Mouse (Mus musculus) heart, postnatal 0 days (tissue): ENCODE data around the gene Cpm. TPM values are rescaled to one million over a fixed set of nuclear protein-coding genes. Genes with fewer than 3 reads are reported as not detected.
A peak's percentile ranks its signal among the peaks of the same experiment; 100 is the strongest.

Source experiments
- ATAC-seq: fragments of 200-750 bp; cut with Nextera tagmentation; 2 replicates; pipeline ENCODE4 v1.8.0; 2017; ENCODE audit warnings: low read depth, moderate number of reproducible peaks, moderate library complexity; ENCODE audit not compliant: insufficient read depth
- DNase-seq: peaks from one replicate; pipeline ENCODE4 v3.0.0-alpha.2; 2016; ENCODE audit warnings: low spot score
- H3K27ac ChIP-seq: fragments of 300-500 bp; sonication (generic); 2 replicates; pipeline ENCODE4 v1.5.1; 2014; ENCODE audit warnings: low read depth, mild to moderate bottlenecking
- H3K27me3 ChIP-seq: fragments of 300-500 bp; sonication (generic); 2 replicates; pipeline ENCODE4 v1.6.1; 2014; ENCODE audit warnings: low read length, mixed read lengths; ENCODE audit not compliant: control insufficient read depth, insufficient read depth
- H3K36me3 ChIP-seq: fragments of 300-500 bp; sonication (generic); replicated peaks from 2 replicates; pipeline ENCODE4 v1.6.1; 2014; ENCODE audit warnings: low read length, mixed read lengths; ENCODE audit not compliant: control insufficient read depth, insufficient read depth
- H3K4me1 ChIP-seq: fragments of 300-500 bp; sonication (generic); 2 replicates; pipeline ENCODE4 v1.6.1; 2014; ENCODE audit warnings: antibody characterized with exemption; ENCODE audit not compliant: control insufficient read depth, insufficient read depth
- H3K4me2 ChIP-seq: fragments of 300-500 bp; sonication (generic); 2 replicates; pipeline ENCODE4 v1.6.1; 2014; ENCODE audit warnings: low read depth, mild to moderate bottlenecking, low read length, moderate library complexity
- H3K4me3 ChIP-seq: fragments of 300-500 bp; sonication (generic); 2 replicates; pipeline ENCODE4 v1.5.1; 2014; ENCODE audit warnings: low read depth, low read length
- H3K9ac ChIP-seq: fragments of 300-500 bp; sonication (generic); replicated peaks from 2 replicates; pipeline ENCODE4 v1.6.1; 2014; ENCODE audit warnings: low read depth, low read length, mixed read lengths
- H3K9me3 ChIP-seq: fragments of 300-500 bp; sonication (generic); replicated peaks from 2 replicates; pipeline ENCODE4 v1.6.1; 2016; ENCODE audit warnings: low read length; ENCODE audit not compliant: control insufficient read depth
- CTCF ChIP-seq: IDR thresholded peaks from 2 replicates; pipeline ENCODE4 v1.5.1; 2016; ENCODE audit warnings: antibody characterized with exemption, control low read depth, low read depth
- EP300 ChIP-seq: IDR thresholded peaks from 2 replicates; pipeline ENCODE4 v1.6.1; 2016; ENCODE audit warnings: antibody characterized with exemption, low read depth
- WGBS: fragments of 180-500 bp; shearing (Covaris S2); extraction: QIAGEN DNeasy Blood & Tissue Kit; methylation state at CpG from one replicate; pipeline ENCODE4 v1.1.7; 2014; 5-methylcytosine and 5-hydroxymethylcytosine counted together
- polyA plus RNA-seq: library from polyadenylated mRNA; unstranded; fragments of >200 nt; fragmentation: Nextera tagmentation; extraction: Ambion mirVana; gene quantifications from 2 replicates; pipeline ENCODE4 v1.2.1, GENCODE M21; 2015
- total RNA-seq: library from RNA; depleted of rRNA; stranded (reverse); fragments of >200 nt; gene quantifications from 2 replicates; pipeline ENCODE4 v1.2.3, GENCODE M21; 2014; ENCODE audit warnings: low replicate concordance

Cpm gene
- total and polyA plus RNA-seq, 2 experiments from 2014 or later, result 0.53 to 2.0 TPM

DNA sequence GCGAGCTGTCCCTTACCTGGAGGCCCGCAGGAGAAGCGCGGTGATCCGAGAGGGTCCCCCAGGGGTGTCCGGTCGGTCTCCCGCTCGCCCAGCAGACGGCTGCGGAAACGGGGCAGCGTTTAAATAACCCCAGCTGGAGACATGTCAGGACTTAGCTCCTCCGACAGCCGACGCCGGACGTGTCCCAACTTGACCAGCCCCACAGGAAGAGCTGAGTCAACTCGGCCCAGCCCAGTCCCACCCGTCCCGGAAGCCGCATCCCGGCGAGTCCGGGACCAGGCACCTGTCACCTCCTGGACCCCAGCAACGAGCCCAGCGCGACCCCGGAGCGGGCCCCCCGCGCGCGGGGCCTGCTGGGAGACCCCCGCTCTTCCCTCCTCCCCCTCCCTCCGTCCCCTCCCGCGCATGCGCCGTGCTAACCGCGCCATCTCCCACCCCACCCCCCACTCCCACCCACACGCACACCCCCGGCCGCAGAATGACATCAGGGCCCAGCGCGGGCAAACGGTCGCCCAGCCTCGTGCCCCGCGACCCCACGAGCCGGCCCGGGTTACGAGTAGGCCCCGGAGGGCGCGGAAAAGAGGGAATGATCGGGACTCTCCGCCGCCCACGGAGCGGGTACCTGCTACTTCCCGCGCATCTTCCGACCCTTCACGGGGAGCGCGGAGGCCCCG lies 80.8 kb downstream of the Cpm start:
- H3K27ac ChIP-seq, result peak overlapping the region; percentile 93
- TF ChIP-seq CTCF (no peak), EP300 (peak; percentile 26; the same call in 1 of the 2 replicates)
- under 1% methylated on average over 50 of the region's 71 CpGs for WGBS
- ATAC-seq (peak; percentile 67), DNase-seq (peak; percentile 60)
- peak overlapping the region; percentile 90 for H3K9ac ChIP-seq
- peaks cover 17% of the 10 kb centered on the region for H3K36me3 ChIP-seq
- H3K9me3 ChIP-seq, result no peaks in the 10 kb centered on the region
- H3K4me1 ChIP-seq, result peaks cover 21% of the 10 kb centered on the region
- no peaks in the 10 kb centered on the region for H3K27me3 ChIP-seq
- peak overlapping the region; percentile 80 for H3K4me2 ChIP-seq
- peak overlapping the region; percentile 81 for H3K4me3 ChIP-seq

DNA sequence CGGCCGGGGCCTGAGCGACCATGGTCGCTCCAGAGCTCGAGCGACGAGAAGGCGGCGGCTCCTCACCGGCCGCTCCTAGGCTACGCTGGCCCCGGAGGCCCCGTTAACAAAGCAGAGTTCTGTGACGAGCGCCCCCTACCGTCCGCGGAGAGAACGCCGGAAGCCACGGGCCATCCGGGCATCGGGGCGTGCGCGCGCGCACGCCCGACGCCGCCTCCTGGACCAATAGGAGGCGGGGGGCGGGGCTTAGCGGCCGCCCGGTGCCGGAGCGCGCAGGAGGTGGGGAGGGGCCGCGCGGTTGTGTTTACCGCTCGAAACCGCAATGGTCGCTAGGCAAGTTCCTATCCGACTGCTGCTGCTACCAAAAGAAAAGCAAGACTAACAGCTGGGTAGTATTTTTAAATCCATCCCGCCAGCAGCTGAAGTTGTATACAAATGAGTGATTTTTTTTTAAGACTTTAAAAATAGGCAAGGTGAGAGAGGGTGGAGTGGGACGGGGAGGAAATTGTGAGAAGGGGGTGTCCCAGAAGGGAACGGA lies 81.4 kb downstream of the Cpm start, which contains the start of gene Mdm2:
Gene Mdm2, minus strand, starts transcription at position 155 of the 538 bp plus-strand sequence.
- peak within 1 kb of the TSS; percentile 80 for H3K4me2 ChIP-seq
- peak within 1 kb of the TSS; percentile 81 for H3K4me3 ChIP-seq
- ATAC-seq (peak; percentile 85), DNase-seq (peak; percentile 94)
- TF ChIP-seq CTCF (peak; percentile 79), EP300 (no peak; the same call in 1 of the 2 replicates)
- no peaks in the 10 kb centered on the region for H3K9me3 ChIP-seq
- WGBS, result under 1% methylated on average over 51 of the region's 52 CpGs
- peak within 1 kb of the TSS; percentile 93 for H3K27ac ChIP-seq
- peaks cover 11% of the 10 kb centered on the region for H3K36me3 ChIP-seq
- peaks cover 21% of the 10 kb centered on the region for H3K4me1 ChIP-seq
- no peaks in the 10 kb centered on the region for H3K27me3 ChIP-seq
- peak within 1 kb of the TSS; percentile 90 for H3K9ac ChIP-seq

DNA sequence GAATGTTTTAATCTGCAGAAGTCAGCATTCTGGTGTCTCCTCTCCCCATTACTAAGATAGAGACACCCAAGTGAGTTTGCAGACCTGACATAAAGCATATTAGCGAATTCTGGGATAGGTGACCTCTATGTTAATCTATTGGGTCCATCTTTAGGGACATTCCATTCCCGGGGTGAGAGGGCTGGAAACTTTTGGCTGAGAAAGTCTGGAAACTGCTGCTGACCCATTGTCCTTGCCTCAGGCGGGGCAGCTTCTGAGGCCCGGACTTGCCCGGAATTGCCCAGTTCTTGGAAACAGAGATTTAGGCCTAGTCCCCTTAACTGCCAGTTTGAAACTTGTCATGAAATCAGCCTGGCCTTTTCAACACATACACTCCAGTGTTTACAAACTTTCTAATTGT lies 82.1 kb downstream of the Cpm start:
- H3K27ac ChIP-seq, result no peak overlapping the region; the same call in 1 of the 2 replicates
- H3K4me3 ChIP-seq, result peak overlapping the region; percentile 81
- H3K4me1 ChIP-seq, result peaks cover 21% of the 10 kb centered on the region
- H3K9me3 ChIP-seq, result no peaks in the 10 kb centered on the region
- H3K4me2 ChIP-seq, result peak overlapping the region; percentile 55
- no peaks in the 10 kb centered on the region for H3K27me3 ChIP-seq
- ATAC-seq (no peak), DNase-seq (no peak)
- TF ChIP-seq EP300 (no peak), CTCF (no peak)
- whole genome bisulfite sequencing, result 56% methylated on average over 5 of the region's 5 CpGs
- peaks cover 8% of the 10 kb centered on the region for H3K36me3 ChIP-seq
- H3K9ac ChIP-seq, result no peak overlapping the region

DNA sequence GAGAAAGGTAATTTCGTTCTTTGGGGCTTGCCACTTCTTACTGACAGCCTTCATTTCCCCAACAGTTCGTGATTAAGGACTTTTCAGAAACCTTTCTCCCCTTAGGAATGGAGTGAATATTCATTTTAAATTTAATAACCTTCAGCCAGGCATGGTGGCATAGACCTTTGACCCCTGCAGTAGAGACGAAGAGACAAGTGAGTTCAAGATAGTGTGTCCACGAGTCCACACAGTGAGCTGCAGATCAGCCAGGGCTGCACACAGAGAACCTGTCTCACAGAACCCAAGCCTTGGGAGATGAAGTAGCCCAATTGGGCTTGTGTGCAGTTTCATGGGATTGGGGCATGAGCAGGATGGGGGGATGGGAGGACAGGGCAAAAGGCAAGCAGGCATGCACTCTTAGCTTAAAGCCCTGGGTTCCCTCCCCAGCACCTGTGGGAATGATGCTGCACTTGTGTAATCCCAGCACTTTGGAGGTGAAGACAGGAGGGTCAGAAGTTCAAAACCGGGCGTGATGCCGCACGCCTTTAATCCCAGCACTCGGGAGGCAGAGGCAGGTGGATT lies 83.0 kb downstream of the Cpm start:
- ATAC-seq, result no peak
- WGBS, result 83% methylated on average over 9 of the region's 9 CpGs

DNA sequence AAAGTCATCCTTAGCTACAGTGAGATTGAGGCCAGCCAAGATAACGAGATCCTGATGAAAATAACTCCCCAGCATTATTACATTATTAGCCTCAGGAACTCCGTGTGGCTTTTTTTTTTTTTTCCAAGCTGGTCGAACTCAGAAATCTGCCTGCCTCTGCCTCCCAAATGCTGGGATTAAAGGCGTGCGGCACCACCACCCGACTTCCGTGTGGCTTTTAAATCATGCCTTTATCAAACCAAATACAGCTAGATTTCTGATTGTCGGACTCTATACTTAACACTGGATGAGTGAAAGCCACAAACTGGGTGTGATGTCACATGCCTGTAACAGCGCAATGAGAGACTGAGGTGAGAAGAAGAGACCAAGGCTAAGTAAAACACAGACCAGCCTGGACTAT lies 83.6 kb downstream of the Cpm start:
- H3K27me3 ChIP-seq, result no peaks in the 10 kb centered on the region
- peaks cover 19% of the 10 kb centered on the region for H3K4me1 ChIP-seq
- ATAC-seq (no peak), DNase-seq (no peak)
- no peak overlapping the region for H3K4me2 ChIP-seq
- no peak for TF ChIP-seq EP300
- TF ChIP-seq CTCF, result no peak
- no peak overlapping the region for H3K9ac ChIP-seq
- no peak overlapping the region for H3K4me3 ChIP-seq
- 83% methylated on average over 9 of the region's 9 CpGs for WGBS
- H3K27ac ChIP-seq, result no peak overlapping the region
- no peaks in the 10 kb centered on the region for H3K9me3 ChIP-seq
- H3K36me3 ChIP-seq, result peaks cover 3% of the 10 kb centered on the region; the same call in 1 of the 2 replicates

More for the DNA sequence above, 83.0 kb downstream of the Cpm start:
- Histone ChIP-seq H3K27ac (no peak overlapping the region), H3K36me3 (peaks cover 3% of the 10 kb centered on the region), H3K9ac (no peak overlapping the region), H3K4me2 (no peak overlapping the region), H3K9me3 (no peaks in the 10 kb centered on the region), H3K4me3 (no peak overlapping the region), H3K27me3 (no peaks in the 10 kb centered on the region), H3K4me1 (peaks cover 19% of the 10 kb centered on the region)
- no peak for DNase-seq
- TF ChIP-seq CTCF, result no peak
- no peak for TF ChIP-seq EP300
